Mouse (Mus musculus) heart, embryonic 13.5 days (tissue): ENCODE results near the gene Kat8. TPM values are rescaled to one million over a fixed set of nuclear protein-coding genes. Genes with fewer than 3 reads are reported as not detected.
"Not testable (repeated sequence)": the region's sequence is repeated elsewhere in the genome, so short reads cannot be mapped to it uniquely, and the experiment has no call there.

Experiments used
- ATAC-seq: fragments of 200-750 bp; cut with Nextera tagmentation; 2 replicates; pipeline ENCODE4 v1.8.0; 2017; ENCODE audit warnings: moderate TSS enrichment; ENCODE audit not compliant: insufficient number of reproducible peaks, low FRiP score, low TSS enrichment; ENCODE audit errors: extremely low read depth
- H3K27ac ChIP-seq: fragments of 300-500 bp; sonication (generic); replicated peaks from 2 replicates; pipeline ENCODE4 v1.5.1; 2015; ENCODE audit warnings: moderate library complexity, mild to moderate bottlenecking, inconsistent platforms
- H3K27me3 ChIP-seq: fragments of 300-500 bp; sonication (generic); replicated peaks from 2 replicates; pipeline ENCODE4 v1.6.1; 2015; ENCODE audit warnings: mild to moderate bottlenecking, inconsistent platforms
- H3K36me3 ChIP-seq: fragments of 300-500 bp; sonication (generic); 2 replicates; pipeline ENCODE4 v1.6.1; 2015; ENCODE audit warnings: mild to moderate bottlenecking, inconsistent platforms
- H3K4me1 ChIP-seq: fragments of 300-500 bp; sonication (generic); 2 replicates; pipeline ENCODE4 v1.6.1; 2015; ENCODE audit warnings: inconsistent platforms
- H3K4me2 ChIP-seq: fragments of 300-500 bp; sonication (generic); 2 replicates; pipeline ENCODE4 v1.6.1; 2015; ENCODE audit warnings: inconsistent platforms, mild to moderate bottlenecking, moderate library complexity
- H3K4me3 ChIP-seq: fragments of 300-500 bp; sonication (generic); 2 replicates; pipeline ENCODE4 v1.5.1; 2015; ENCODE audit warnings: moderate library complexity, mild to moderate bottlenecking, inconsistent platforms
- H3K9ac ChIP-seq: fragments of 300-500 bp; sonication (generic); 2 replicates; pipeline ENCODE4 v1.6.1; 2015; ENCODE audit warnings: inconsistent platforms, mild to moderate bottlenecking, moderate library complexity
- H3K9me3 ChIP-seq: fragments of 300-500 bp; sonication (generic); 2 replicates; pipeline ENCODE4 v1.6.1; 2016; ENCODE audit warnings: inconsistent platforms
- WGBS: fragments of 180-500 bp; shearing (Covaris S2); methylation state at CpG from one replicate; pipeline ENCODE4 v1.1.7; 2015; ENCODE audit warnings: mixed read lengths; 5-methylcytosine and 5-hydroxymethylcytosine counted together
- polyA plus RNA-seq: library from polyadenylated mRNA; unstranded; fragments of >200 nt; fragmentation: Nextera tagmentation; extraction: Ambion mirVana; gene quantifications from 2 replicates; pipeline ENCODE4 v1.2.1, GENCODE M21; 2015

Kat8 gene
- polyA plus RNA-seq, 1 experiment from 2014 or later, result 25.1 TPM

GRCm38 (mm10) chr7:127934075-127934474 lies 21.8 kb downstream of the Kat8 start:
- no peak overlapping the region for H3K4me3 ChIP-seq
- 0 out of 2 replicates have a peak overlapping the region, but pooled peaks have one; percentile 14 for H3K9ac ChIP-seq
- no peaks in the 10 kb centered on the region for H3K9me3 ChIP-seq
- peaks cover 17% of the 10 kb centered on the region for H3K27me3 ChIP-seq
- no peak overlapping the region for H3K27ac ChIP-seq
- WGBS, result 88% methylated on average over 5 of the region's 5 CpGs
- no peaks in the 10 kb centered on the region for H3K36me3 ChIP-seq
- no peak for ATAC-seq
- no peak overlapping the region for H3K4me2 ChIP-seq
- peaks cover 35% of the 10 kb centered on the region for H3K4me1 ChIP-seq

GRCm38 (mm10) chr7:127935028-127935722 lies 22.9 kb downstream of the Kat8 start:
- Histone ChIP-seq H3K4me3 (peak overlapping the region; percentile 75), H3K9me3 (no peaks in the 10 kb centered on the region), H3K36me3 (no peaks in the 10 kb centered on the region), H3K9ac (peak overlapping the region; percentile 94), H3K4me1 (peaks cover 28% of the 10 kb centered on the region), H3K4me2 (peak overlapping the region; percentile 100), H3K27ac (peak overlapping the region; percentile 72), H3K27me3 (peaks cover 6% of the 10 kb centered on the region)
- 7% methylated on average over 32 of the region's 32 CpGs for whole genome bisulfite sequencing
- peak; percentile 91 for ATAC-seq

DNA sequence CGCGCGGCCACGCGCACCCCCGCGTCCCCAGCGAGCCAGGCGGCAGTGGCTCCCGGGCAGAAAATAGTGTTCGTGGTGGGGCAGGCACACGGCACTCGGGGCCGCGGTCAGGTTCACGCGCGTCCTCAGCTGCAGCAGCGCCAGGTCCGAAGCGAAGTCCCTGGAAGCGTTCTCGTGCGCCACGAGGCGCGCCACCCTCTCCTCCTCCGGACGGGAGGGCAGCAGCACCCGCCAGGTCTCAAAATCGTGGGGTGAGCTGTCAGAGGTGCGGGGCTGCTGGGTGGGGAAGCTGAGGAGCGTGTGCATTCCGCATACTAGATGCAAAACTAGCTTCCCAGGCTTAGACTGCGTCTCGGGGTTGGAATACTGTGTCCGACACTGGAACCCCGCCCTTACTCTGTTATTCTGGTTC lies 23.4 kb downstream of the Kat8 start:
- H3K4me2 ChIP-seq, result peak overlapping the region; percentile 100
- under 1% methylated on average over 38 of the region's 38 CpGs for WGBS
- H3K4me3 ChIP-seq, result peak overlapping the region; percentile 75
- no peaks in the 10 kb centered on the region for H3K27me3 ChIP-seq
- no peaks in the 10 kb centered on the region for H3K9me3 ChIP-seq
- peak overlapping the region; percentile 66 for H3K27ac ChIP-seq
- peak overlapping the region; percentile 94 for H3K9ac ChIP-seq
- H3K36me3 ChIP-seq, result no peaks in the 10 kb centered on the region
- H3K4me1 ChIP-seq, result peaks cover 28% of the 10 kb centered on the region
- no peak; the same call in 1 of the 2 replicates for ATAC-seq

GRCm38 (mm10) chr7:127936216-127936884 lies 24.0 kb downstream of the Kat8 start:
- peak overlapping the region; percentile 66; the same call in 1 of the 2 replicates for H3K27ac ChIP-seq
- WGBS, result 50% methylated on average over 18 of the region's 18 CpGs

GRCm38 (mm10) chr7:127942097-127942496 lies 29.8 kb downstream of the Kat8 start:
- not testable (repeated sequence) for H3K36me3 ChIP-seq, H3K27ac ChIP-seq, H3K9ac ChIP-seq, H3K4me2 ChIP-seq, H3K4me3 ChIP-seq, ATAC-seq, H3K9me3 ChIP-seq, H3K4me1 ChIP-seq
- peaks cover 44% of the 10 kb centered on the region for H3K27me3 ChIP-seq
- WGBS, result 52% methylated on average over 2 of the region's 2 CpGs

More at GRCm38 (mm10) chr7:127936216-127936884, 24.0 kb downstream of the Kat8 start:
- no peak for ATAC-seq
- Histone ChIP-seq H3K9me3 (no peaks in the 10 kb centered on the region), H3K27me3 (no peaks in the 10 kb centered on the region), H3K36me3 (no peaks in the 10 kb centered on the region), H3K4me3 (peak overlapping the region; percentile 75), H3K4me2 (peak overlapping the region; percentile 100), H3K4me1 (peaks cover 26% of the 10 kb centered on the region), H3K9ac (peak overlapping the region; percentile 94)

DNA sequence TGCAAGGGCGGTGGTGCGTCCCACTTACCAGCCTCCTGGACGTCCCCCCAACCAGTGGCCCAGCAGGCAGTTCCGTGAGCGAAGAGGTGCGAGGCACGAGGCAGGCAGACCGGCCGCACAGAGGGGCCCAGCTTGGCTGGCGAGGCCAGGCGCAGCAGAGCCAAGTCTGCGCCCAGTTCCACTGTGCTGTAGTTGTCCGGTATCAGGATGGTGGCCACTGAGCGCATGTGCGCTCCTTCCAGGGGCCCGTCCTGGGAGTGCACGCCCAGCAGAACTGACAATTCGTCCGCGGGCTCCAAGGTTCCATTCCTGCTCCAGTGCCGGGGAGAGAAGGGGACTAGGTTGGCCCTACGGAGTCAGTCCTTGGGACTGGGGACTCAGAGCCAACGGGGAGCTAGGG lies 32.3 kb downstream of the Kat8 start:
- peak overlapping the region; percentile 58 for H3K4me2 ChIP-seq
- H3K27me3 ChIP-seq, result peaks cover 46% of the 10 kb centered on the region
- H3K4me1 ChIP-seq, result peaks cover 7% of the 10 kb centered on the region
- peak overlapping the region; percentile 55 for H3K9ac ChIP-seq
- no peak for ATAC-seq
- H3K4me3 ChIP-seq, result peak overlapping the region; percentile 31
- no peaks in the 10 kb centered on the region for H3K9me3 ChIP-seq
- WGBS, result 5% methylated on average over 23 of the region's 23 CpGs
- no peak overlapping the region for H3K27ac ChIP-seq
- no peaks in the 10 kb centered on the region for H3K36me3 ChIP-seq

GRCm38 (mm10) chr7:127946470-127947023 lies 34.2 kb downstream of the Kat8 start, which contains the start of gene Prss36:
Gene Prss36, minus strand, starts transcription at chr7:127946725.
- H3K4me2 ChIP-seq, result no peak within 1 kb of the TSS
- no peaks in the 10 kb centered on the region for H3K36me3 ChIP-seq
- H3K4me3 ChIP-seq, result no peak within 1 kb of the TSS
- WGBS, result 63% methylated on average over 6 of the region's 6 CpGs
- H3K27me3 ChIP-seq, result peaks cover 48% of the 10 kb centered on the region
- peaks cover 7% of the 10 kb centered on the region for H3K4me1 ChIP-seq
- H3K9me3 ChIP-seq, result no peaks in the 10 kb centered on the region
- no peak for ATAC-seq
- H3K9ac ChIP-seq, result no peak within 1 kb of the TSS
- no peak within 1 kb of the TSS for H3K27ac ChIP-seq

GRCm38 (mm10) chr7:127952864-127953581 lies 40.7 kb downstream of the Kat8 start:
- H3K27ac ChIP-seq, result no peak overlapping the region
- 33% methylated on average over 13 of the region's 13 CpGs for WGBS
- no peaks in the 10 kb centered on the region for H3K36me3 ChIP-seq
- H3K4me1 ChIP-seq, result no peaks in the 10 kb centered on the region
- ATAC-seq, result no peak
- H3K9me3 ChIP-seq, result no peaks in the 10 kb centered on the region
- H3K4me3 ChIP-seq, result no peak overlapping the region
- peaks cover 8% of the 10 kb centered on the region; the same call in 1 of the 2 replicates for H3K27me3 ChIP-seq
- H3K9ac ChIP-seq, result no peak overlapping the region
- H3K4me2 ChIP-seq, result no peak overlapping the region

DNA sequence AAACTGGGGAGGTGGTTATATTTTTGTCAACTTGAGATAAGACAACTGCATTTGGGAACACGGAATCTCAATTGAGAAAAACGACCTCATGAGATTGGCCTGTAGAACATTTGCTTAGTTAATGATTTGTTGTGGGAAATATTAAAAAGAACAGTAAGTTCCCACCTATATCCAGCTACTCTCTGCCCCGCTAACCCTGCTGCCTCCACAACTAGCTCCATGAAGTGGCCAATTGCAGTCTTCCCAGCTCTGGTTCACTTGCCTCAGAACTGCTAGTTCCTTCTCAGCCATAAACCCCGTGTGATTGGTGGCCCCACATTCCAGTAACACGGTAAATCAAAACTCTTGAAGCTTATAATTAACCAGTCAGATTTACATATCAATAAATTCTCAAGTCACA lies 47.0 kb downstream of the Kat8 start:
- Histone ChIP-seq H3K4me3 (no peak overlapping the region), H3K36me3 (no peaks in the 10 kb centered on the region), H3K27me3 (peaks cover 4% of the 10 kb centered on the region; the same call in 1 of the 2 replicates), H3K27ac (no peak overlapping the region), H3K9me3 (no peaks in the 10 kb centered on the region), H3K4me1 (no peaks in the 10 kb centered on the region), H3K9ac (no peak overlapping the region), H3K4me2 (no peak overlapping the region)
- 50% methylated on average over 5 of the region's 5 CpGs for WGBS
- no peak for ATAC-seq

GRCm38 (mm10) chr7:127966371-127966918 lies 54.1 kb downstream of the Kat8 start:
- WGBS, result 12% methylated on average over 10 of the region's 10 CpGs
- no peaks in the 10 kb centered on the region for H3K27me3 ChIP-seq
- ATAC-seq, result no peak
- H3K4me2 ChIP-seq, result peak overlapping the region; percentile 85
- peak overlapping the region; percentile 97 for H3K9ac ChIP-seq
- peaks cover 26% of the 10 kb centered on the region for H3K4me1 ChIP-seq
- H3K4me3 ChIP-seq, result peak overlapping the region; percentile 86
- peaks cover 26% of the 10 kb centered on the region for H3K36me3 ChIP-seq
- H3K27ac ChIP-seq, result peak overlapping the region; percentile 97
- no peaks in the 10 kb centered on the region for H3K9me3 ChIP-seq
